Mouse (Mus musculus): ENCODE results near the gene Tmbim1.

GRCm38 (mm10) chr1:74292331-74293020, 12.9 kb downstream of the Tmbim1 start:
- TF ChIP-seq CTCF (IDR thresholded peaks at IDR 0.05; ENCODE audit: borderline replicate concordance, control insufficient read depth, extremely low read depth, insufficient read depth, low read length, poor library complexity) (no peak), POLR2A (IDR thresholded peaks at IDR 0.05; ENCODE audit: control insufficient read depth, extremely low read depth, insufficient read depth, low read length, poor library complexity) (no peak)

All from thymus, adult 2 months (tissue).